Mouse (Mus musculus) thymus, adult 2 months (tissue): ENCODE results near the gene Acer2. TPM values are rescaled to one million over a fixed set of nuclear protein-coding genes. Genes with fewer than 3 reads are reported as not detected.
A peak's percentile ranks its signal among the peaks of the same experiment; 100 is the strongest.

Experiments used
- DNase-seq: peaks from one replicate; pipeline ENCODE4 v3.0.0; 2021
- H3K27ac ChIP-seq: fragments of 200-500 bp; 2 replicates; pipeline ENCODE4 v1.5.1; 2012; ENCODE audit warnings: low read length, control low read depth; ENCODE audit not compliant: control insufficient read depth, insufficient read depth
- H3K27me3 ChIP-seq: fragments of 200-500 bp; 2 replicates; pipeline ENCODE4 v1.6.1; 2012; ENCODE audit warnings: mild to moderate bottlenecking, low read length, moderate library complexity, mixed read lengths; ENCODE audit not compliant: control insufficient read depth, insufficient read depth
- H3K36me3 ChIP-seq: fragments of 200-500 bp; 2 replicates; pipeline ENCODE4 v1.6.1; 2012; ENCODE audit warnings: mild to moderate bottlenecking, low read length, moderate library complexity; ENCODE audit not compliant: control insufficient read depth, insufficient read depth
- H3K4me1 ChIP-seq: fragments of 200-500 bp; replicated peaks from 2 replicates; pipeline ENCODE4 v1.6.1; 2012; ENCODE audit warnings: low read length; ENCODE audit not compliant: control insufficient read depth, insufficient read depth
- H3K4me3 ChIP-seq: fragments of 200-500 bp; 2 replicates; pipeline ENCODE4 v1.5.1; 2012; ENCODE audit warnings: mild to moderate bottlenecking, low read length, control low read depth, moderate library complexity; ENCODE audit not compliant: control insufficient read depth, insufficient read depth
- CTCF ChIP-seq: fragments of 200-500 bp; IDR thresholded peaks from 2 replicates; pipeline ENCODE4 v1.5.1; 2012; ENCODE audit warnings: mild to moderate bottlenecking, control low read depth, low read length, moderate library complexity, borderline replicate concordance; ENCODE audit not compliant: control insufficient read depth, poor library complexity, insufficient read depth; ENCODE audit errors: extremely low read depth
- POLR2A ChIP-seq: fragments of 200-500 bp; IDR thresholded peaks from 2 replicates; pipeline ENCODE4 v1.6.1; 2012; ENCODE audit warnings: mild to moderate bottlenecking, low read length, control low read depth, moderate library complexity; ENCODE audit not compliant: control insufficient read depth, poor library complexity, insufficient read depth; ENCODE audit errors: extremely low read depth
- WGBS: fragments of 180-500 bp; shearing (Covaris S2); methylation state at CpG from one replicate; pipeline ENCODE4 v1.1.7; 2018; 5-methylcytosine and 5-hydroxymethylcytosine counted together
- polyA plus RNA-seq: library from polyadenylated mRNA; depleted of rRNA; stranded (reverse); fragments of >200 nt; gene quantifications from 2 replicates; pipeline ENCODE4 v1.2.3, GENCODE M21; 2012; rRNA removed

Acer2 gene
- polyA plus RNA-seq, 1 experiment = 6.2 TPM

DNA sequence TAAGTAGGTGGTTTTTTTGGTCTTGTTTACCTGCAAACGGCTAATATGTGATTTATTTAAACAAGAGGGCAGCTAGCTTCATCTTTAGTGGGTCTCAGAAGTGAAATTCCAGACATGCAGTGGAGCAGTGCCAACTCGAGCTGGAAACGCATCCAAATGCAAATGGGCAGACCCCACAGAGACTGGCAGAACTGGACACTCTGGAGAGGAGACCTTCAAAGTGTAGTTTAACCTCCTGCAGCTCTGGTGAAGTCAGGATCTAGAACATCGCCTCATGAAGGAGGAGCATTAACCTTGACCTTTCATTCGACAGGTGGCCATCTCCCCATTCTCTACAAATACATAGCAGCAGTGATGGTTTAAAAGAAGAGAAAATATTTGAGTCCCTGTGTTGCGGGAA is 68.5 kb downstream of the Acer2 start:
- Histone ChIP-seq H3K27ac (no peak overlapping the region), H3K4me3 (no peak overlapping the region), H3K36me3 (no peaks in the 10 kb centered on the region), H3K27me3 (no peaks in the 10 kb centered on the region), H3K4me1 (no peaks in the 10 kb centered on the region)
- 92% methylated on average over 6 of the region's 6 CpGs for WGBS
- TF ChIP-seq POLR2A = no peak
- no peak for TF ChIP-seq CTCF
- DNase-seq = no peak

DNA sequence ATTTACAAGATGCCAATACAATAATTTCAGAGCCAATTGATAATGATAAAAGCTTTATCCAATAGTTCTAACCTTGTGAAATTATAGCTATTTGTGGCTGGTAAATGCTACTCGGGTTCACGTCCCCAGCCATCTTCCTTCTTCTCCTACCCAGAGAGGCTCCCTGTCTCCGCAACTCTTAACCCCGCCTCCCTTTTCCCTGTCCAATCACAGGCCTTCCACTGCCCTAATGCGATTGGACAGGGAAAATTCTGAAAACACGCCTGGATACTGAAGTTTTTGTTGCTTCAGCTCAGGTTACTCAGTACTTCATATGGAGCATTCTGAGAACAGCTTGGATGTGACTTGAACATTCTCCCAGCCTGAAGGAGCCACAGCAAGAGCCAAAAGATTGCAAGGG is 69.1 kb downstream of the Acer2 start:
- no peaks in the 10 kb centered on the region for H3K36me3 ChIP-seq
- no peak for DNase-seq
- WGBS = 87% methylated on average over 6 of the region's 6 CpGs
- H3K27me3 ChIP-seq = no peaks in the 10 kb centered on the region
- TF ChIP-seq CTCF (no peak), POLR2A (no peak)
- H3K4me3 ChIP-seq = no peak overlapping the region
- no peak overlapping the region for H3K27ac ChIP-seq
- H3K4me1 ChIP-seq = no peaks in the 10 kb centered on the region

DNA sequence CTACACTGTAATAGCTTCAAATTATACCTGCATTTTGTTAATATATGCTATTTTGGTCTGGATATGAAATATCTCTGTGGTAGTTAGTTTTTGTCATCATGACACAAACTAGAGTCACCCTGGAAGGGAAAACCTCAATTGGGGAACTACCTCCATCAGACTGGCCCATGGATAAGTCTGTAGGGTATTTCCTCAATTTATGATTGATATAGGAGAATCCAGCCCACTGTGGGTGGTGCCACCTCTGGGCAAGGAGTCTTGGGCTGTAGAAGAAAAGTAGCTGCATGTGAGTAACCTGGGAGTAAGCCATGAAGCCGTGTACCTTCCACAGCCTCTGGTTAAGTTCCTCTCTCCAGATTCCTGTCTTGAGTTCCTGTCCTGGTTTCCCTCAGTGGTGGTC is 74.6 kb downstream of the Acer2 start:
- 71% methylated on average over 1 of the region's 1 CpGs for WGBS
- Histone ChIP-seq H3K27me3 (no peaks in the 10 kb centered on the region), H3K4me1 (no peaks in the 10 kb centered on the region), H3K36me3 (no peaks in the 10 kb centered on the region), H3K27ac (no peak overlapping the region), H3K4me3 (no peak overlapping the region)
- no peak for DNase-seq
- TF ChIP-seq POLR2A = no peak
- no peak for TF ChIP-seq CTCF

- no peaks in the 10 kb centered on the region for H3K36me3 ChIP-seq
- no peak for DNase-seq
- no peak overlapping the region for H3K27ac ChIP-seq
- no peak for TF ChIP-seq POLR2A
- H3K4me1 ChIP-seq = no peaks in the 10 kb centered on the region
- H3K27me3 ChIP-seq = no peaks in the 10 kb centered on the region
- no peak overlapping the region for H3K4me3 ChIP-seq
- 79% methylated on average over 5 of the region's 5 CpGs for WGBS
These were observed 79.3 kb downstream of the Acer2 start for GRCm38 (mm10) chr4:86953519-86953918.

DNA sequence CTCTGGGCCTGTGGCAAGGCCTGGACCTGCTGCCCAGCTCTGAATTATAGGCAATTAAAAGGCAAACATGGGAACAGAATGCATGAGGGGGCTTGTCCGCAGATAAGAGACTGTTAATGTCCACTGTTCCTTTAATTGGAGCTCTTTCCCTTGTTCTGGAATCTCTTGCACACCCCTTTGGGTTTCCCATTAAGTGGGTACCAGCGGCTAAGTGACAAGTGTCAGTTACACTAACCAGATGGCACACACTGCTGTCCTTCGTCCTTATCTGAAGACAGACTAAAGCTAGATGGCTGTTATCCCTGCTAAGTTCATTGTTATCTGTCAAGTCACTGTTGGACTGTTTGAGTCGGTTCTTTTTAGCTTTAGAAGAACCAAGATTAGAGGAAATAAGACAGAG is 81.3 kb downstream of the Acer2 start:
- TF ChIP-seq CTCF (no peak), POLR2A (no peak)
- DNase-seq = no peak
- H3K4me3 ChIP-seq = no peak overlapping the region
- no peak overlapping the region for H3K27ac ChIP-seq
- no peaks in the 10 kb centered on the region for H3K36me3 ChIP-seq
- H3K27me3 ChIP-seq = no peaks in the 10 kb centered on the region
- WGBS = 84% methylated on average over 4 of the region's 4 CpGs
- H3K4me1 ChIP-seq = no peaks in the 10 kb centered on the region

- no peak for TF ChIP-seq CTCF
- TF ChIP-seq POLR2A = no peak
- Histone ChIP-seq H3K27me3 (no peaks in the 10 kb centered on the region), H3K4me3 (no peak overlapping the region), H3K36me3 (no peaks in the 10 kb centered on the region), H3K4me1 (no peaks in the 10 kb centered on the region), H3K27ac (no peak overlapping the region)
- peak; percentile 22 for DNase-seq
- 58% methylated on average over 14 of the region's 14 CpGs for WGBS
These were observed 83.6 kb downstream of the Acer2 start for GRCm38 (mm10) chr4:86957576-86958411.

DNA sequence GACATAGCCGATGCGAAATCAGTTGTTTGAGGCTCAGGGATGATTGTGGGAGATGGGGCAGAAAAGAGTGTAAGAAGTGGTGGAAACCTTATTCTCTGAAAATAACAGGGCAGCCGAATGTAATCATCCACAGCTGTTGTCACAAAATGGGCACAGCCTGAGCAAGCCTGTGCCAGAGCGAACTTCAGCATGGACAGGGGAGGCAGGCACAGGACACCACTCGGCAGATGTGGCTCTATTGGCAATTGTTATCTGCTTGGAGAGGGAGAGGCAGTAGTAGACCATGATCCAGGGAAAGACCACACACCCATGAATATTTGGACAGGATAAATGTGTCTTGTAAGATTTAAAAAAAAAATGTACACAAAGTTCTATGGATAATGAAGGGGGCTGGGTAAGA is 103.1 kb downstream of the Acer2 start:
- DNase-seq = no peak
- H3K27ac ChIP-seq = no peak overlapping the region
- H3K4me1 ChIP-seq = no peaks in the 10 kb centered on the region
- no peaks in the 10 kb centered on the region for H3K36me3 ChIP-seq
- TF ChIP-seq POLR2A (no peak), CTCF (no peak)
- whole genome bisulfite sequencing = 88% methylated on average over 5 of the region's 5 CpGs
- H3K4me3 ChIP-seq = no peak overlapping the region
- H3K27me3 ChIP-seq = no peaks in the 10 kb centered on the region

Other genes starting within 250 kb of the Acer2 start
- gene Plin2, start 204.3 kb upstream of the Acer2 start, polyA plus RNA-seq = 105 and 107 TPM in 2 replicates
- 10.7 and 13.3 TPM in 2 replicates for gene Dennd4c, start 125.8 kb upstream of the Acer2 start, polyA plus RNA-seq
- gene Rps6, start 17.0 kb upstream of the Acer2 start, polyA plus RNA-seq = 826 and 880 TPM in 2 replicates